Mouse (Mus musculus) MEL (cell line): ENCODE data around the gene A530084C06Rik. TPM values are rescaled to one million over a fixed set of nuclear protein-coding genes. Genes with fewer than 3 reads are reported as not detected.

Experiments used
- DNase-seq: peaks from one replicate; pipeline ENCODE4 v3.0.0; 2011; ENCODE audit warnings: low read depth, low spot score
- H3K27ac ChIP-seq: 2 replicates; pipeline ENCODE4 v1.5.1; 2012; ENCODE audit warnings: low read depth, mild to moderate bottlenecking, control low read depth, low read length, moderate library complexity; ENCODE audit not compliant: control insufficient read depth
- H3K27me3 ChIP-seq, 2 experiments: fragments of 150-350 bp in 1 of 2; sonication (generic) in 1 of 2; 2 replicates each; pipeline ENCODE4 v1.6.1; 2012; ENCODE audit warnings: low read length in 2 of 2, mild to moderate bottlenecking in 2 of 2, improper control_type of control experiment in 1 of 2, moderate library complexity in 1 of 2; ENCODE audit not compliant: insufficient read depth in 2 of 2, control insufficient read depth in 1 of 2
- H3K36me3 ChIP-seq, 2 experiments: 2 replicates each; pipeline ENCODE4 v1.6.1; 2012 to 2014; ENCODE audit warnings: low read length in 2 of 2, improper control_type of control experiment in 1 of 2, inconsistent platforms in 1 of 2, mild to moderate bottlenecking in 1 of 2; ENCODE audit not compliant: insufficient read depth in 2 of 2, control insufficient read depth in 1 of 2
- H3K4me1 ChIP-seq, 2 experiments: fragments of 150-350 bp in 1 of 2; sonication (generic) in 1 of 2; 2 replicates each; pipeline ENCODE4 v1.6.1; 2012; ENCODE audit warnings: low read length in 2 of 2, improper control_type of control experiment in 1 of 2, mild to moderate bottlenecking in 1 of 2; ENCODE audit not compliant: insufficient read depth in 2 of 2, control insufficient read depth in 1 of 2
- H3K4me3 ChIP-seq, 2 experiments: fragments of 150-350 bp in 1 of 2; sonication (generic) in 1 of 2; 2 replicates each; pipeline ENCODE4 v1.5.1; 2012; ENCODE audit warnings: low read depth in 2 of 2, low read length in 2 of 2, mild to moderate bottlenecking in 2 of 2, moderate library complexity in 2 of 2, control low read depth in 1 of 2, improper control_type of control experiment in 1 of 2; ENCODE audit not compliant: control insufficient read depth in 1 of 2, insufficient read depth in 1 of 2
- H3K79me2 ChIP-seq: 2 replicates; pipeline ENCODE4 v1.6.1; 2012; ENCODE audit warnings: mild to moderate bottlenecking, low read length, moderate library complexity; ENCODE audit not compliant: control insufficient read depth, poor library complexity, insufficient read depth
- H3K9ac ChIP-seq: 2 replicates; pipeline ENCODE4 v1.6.1; 2012; ENCODE audit warnings: low read depth, mild to moderate bottlenecking, control low read depth, low read length, moderate library complexity; ENCODE audit not compliant: control insufficient read depth, poor library complexity, severe bottlenecking
- H3K9me3 ChIP-seq: fragments of 150-350 bp; sonication (generic); replicated peaks from 2 replicates; pipeline ENCODE4 v1.6.1; 2012; ENCODE audit warnings: mild to moderate bottlenecking, low read length, improper control_type of control experiment, moderate library complexity; ENCODE audit not compliant: insufficient read depth
- BHLHE40 ChIP-seq: IDR thresholded peaks from 2 replicates; pipeline ENCODE4 v1.6.1; 2012; ENCODE audit warnings: low read depth, mild to moderate bottlenecking, inconsistent platforms, low read length, improper control_type of control experiment, borderline replicate concordance
- CHD1 ChIP-seq: IDR thresholded peaks from 2 replicates; pipeline ENCODE4 v1.6.1; 2012; ENCODE audit warnings: low read depth, mild to moderate bottlenecking, inconsistent platforms, low read length, improper control_type of control experiment
- E2F4 ChIP-seq: IDR thresholded peaks from 2 replicates; pipeline ENCODE4 v1.6.1; 2011; ENCODE audit warnings: low read depth, low read length, improper control_type of control experiment, borderline replicate concordance
- EP300 ChIP-seq, 2 experiments: IDR thresholded peaks; 2 replicates each; pipeline ENCODE4 v1.6.1; 2011; ENCODE audit warnings: improper control_type of control experiment in 2 of 2, low read length in 2 of 2, low read depth in 1 of 2, mild to moderate bottlenecking in 1 of 2
- ETS1 ChIP-seq: IDR thresholded peaks from 2 replicates; pipeline ENCODE4 v1.6.1; 2012; ENCODE audit warnings: low read depth, mild to moderate bottlenecking, inconsistent platforms, low read length, improper control_type of control experiment, moderate library complexity
- HCFC1 ChIP-seq: IDR thresholded peaks from 2 replicates; pipeline ENCODE4 v1.6.1; 2012; ENCODE audit warnings: low read depth, mild to moderate bottlenecking, inconsistent platforms, low read length, improper control_type of control experiment, moderate library complexity
- MAX ChIP-seq: IDR thresholded peaks from 2 replicates; pipeline ENCODE4 v1.6.1; 2011; ENCODE audit warnings: low read length, improper control_type of control experiment
- MAZ ChIP-seq: IDR thresholded peaks from 2 replicates; pipeline ENCODE4 v1.6.1; 2012; ENCODE audit warnings: low read depth, mild to moderate bottlenecking, inconsistent platforms, low read length, improper control_type of control experiment
- MEF2A ChIP-seq: IDR thresholded peaks from 2 replicates; pipeline ENCODE4 v1.6.1; 2014; ENCODE audit warnings: low read depth, mild to moderate bottlenecking, inconsistent platforms, low read length, improper control_type of control experiment; ENCODE audit not compliant: poor library complexity, insufficient replicate concordance, severe bottlenecking; ENCODE audit errors: extremely low read depth
- MXI1 ChIP-seq: IDR thresholded peaks from 2 replicates; pipeline ENCODE4 v1.6.1; 2011; ENCODE audit warnings: mild to moderate bottlenecking, low read depth, low read length, improper control_type of control experiment
- MYB ChIP-seq: IDR thresholded peaks from 2 replicates; pipeline ENCODE4 v1.6.1; 2011; ENCODE audit warnings: mild to moderate bottlenecking, low read depth, low read length, improper control_type of control experiment
- MYC ChIP-seq: IDR thresholded peaks from 2 replicates; pipeline ENCODE4 v1.6.1; 2011; ENCODE audit warnings: low read depth, mild to moderate bottlenecking, low read length, improper control_type of control experiment, moderate library complexity
- NELFE ChIP-seq: IDR thresholded peaks from 2 replicates; pipeline ENCODE4 v1.6.1; 2011; ENCODE audit warnings: low read depth, low read length, improper control_type of control experiment
- NRF1 ChIP-seq: IDR thresholded peaks from 2 replicates; pipeline ENCODE4 v1.6.1; 2014; ENCODE audit warnings: low read depth, mild to moderate bottlenecking, inconsistent platforms, low read length, improper control_type of control experiment, moderate library complexity; ENCODE audit not compliant: poor library complexity, insufficient read depth, severe bottlenecking
- POLR2AphosphoS2 ChIP-seq: IDR thresholded peaks from 2 replicates; pipeline ENCODE4 v1.6.1; 2011; ENCODE audit warnings: low read length, improper control_type of control experiment
- RAD21 ChIP-seq: IDR thresholded peaks from 2 replicates; pipeline ENCODE4 v1.6.1; 2011; ENCODE audit warnings: mild to moderate bottlenecking, low read depth, low read length, improper control_type of control experiment
- TBP ChIP-seq: IDR thresholded peaks from 2 replicates; pipeline ENCODE4 v1.8.0; 2011; ENCODE audit warnings: low read depth, low read length, improper control_type of control experiment
- TCF12 ChIP-seq: IDR thresholded peaks from 2 replicates; pipeline ENCODE4 v1.6.1; 2014; ENCODE audit warnings: low read depth, mild to moderate bottlenecking, inconsistent platforms, low read length, improper control_type of control experiment, moderate library complexity
- UBTF ChIP-seq: IDR thresholded peaks from 2 replicates; pipeline ENCODE4 v1.6.1; 2012; ENCODE audit warnings: low read depth, mild to moderate bottlenecking, inconsistent platforms, low read length, improper control_type of control experiment, moderate library complexity, borderline replicate concordance; ENCODE audit not compliant: insufficient read depth
- ZNF384 ChIP-seq: IDR thresholded peaks from 2 replicates; pipeline ENCODE4 v1.6.1; 2012; ENCODE audit warnings: low read depth, mild to moderate bottlenecking, inconsistent platforms, low read length, improper control_type of control experiment
- polyA plus RNA-seq, 2 experiments: library from polyadenylated mRNA; stranded (reverse) in 1 of 2; unstranded in 1 of 2; fragments of >175 nt in 1 of 2; fragments of >200 nt in 1 of 2; gene quantifications; 2 replicates each; pipeline versions ENCODE4 v1.2.1 to v1.2.4; 2012; ENCODE audit warnings: low replicate concordance in 2 of 2, low read depth in 1 of 2; ENCODE audit not compliant: insufficient read length in 2 of 2, insufficient read depth in 1 of 2, missing spikeins in 1 of 2
- total RNA-seq: library from RNA; depleted of rRNA; stranded (reverse); fragments of 300-350 nt; gene quantifications from 2 replicates; pipeline ENCODE4 v1.2.3, GENCODE M21; 2012

The A530084C06Rik gene
- total and polyA plus RNA-seq, 3 experiments, result not detected

DNA sequence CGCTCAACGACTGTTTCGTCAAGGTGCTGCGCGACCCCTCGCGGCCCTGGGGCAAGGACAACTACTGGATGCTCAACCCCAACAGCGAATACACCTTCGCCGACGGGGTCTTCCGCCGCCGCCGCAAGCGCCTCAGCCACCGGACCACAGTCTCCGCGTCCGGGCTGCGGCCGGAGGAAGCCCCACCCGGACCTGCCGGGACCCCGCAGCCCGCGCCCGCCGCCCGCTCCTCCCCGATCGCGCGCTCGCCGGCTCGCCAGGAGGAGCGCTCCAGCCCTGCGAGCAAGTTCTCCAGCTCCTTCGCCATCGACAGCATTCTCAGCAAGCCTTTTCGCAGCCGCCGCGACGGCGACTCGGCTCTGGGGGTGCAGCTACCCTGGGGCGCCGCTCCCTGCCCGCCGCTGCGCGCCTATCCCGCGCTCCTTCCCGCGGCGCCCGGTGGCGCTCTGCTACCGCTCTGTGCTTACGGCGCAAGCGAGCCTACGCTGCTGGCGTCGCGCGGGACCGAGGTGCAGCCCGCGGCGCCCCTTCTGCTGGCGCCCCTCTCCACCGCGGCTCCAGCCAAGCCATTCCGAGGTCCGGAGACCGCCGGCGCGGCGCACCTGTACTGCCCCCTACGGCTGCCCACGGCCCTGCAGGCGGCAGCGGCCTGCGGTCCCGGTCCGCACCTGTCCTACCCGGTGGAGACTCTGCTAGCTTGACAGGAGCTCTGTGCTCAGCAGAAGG is 449 bp upstream of the A530084C06Rik start:
- Histone ChIP-seq H3K79me2 (no peaks in the 10 kb centered on the region), H3K4me3 (no peak overlapping the region), H3K9me3 (no peaks in the 10 kb centered on the region), H3K36me3 (no peaks in the 10 kb centered on the region), H3K27me3 (no peaks in the 10 kb centered on the region), H3K9ac (no peak overlapping the region), H3K4me1 (no peaks in the 10 kb centered on the region), H3K27ac (no peak overlapping the region)
- no peak for DNase-seq
- TF ChIP-seq TCF12, result no peak
- TF ChIP-seq MYB, result no peak
- no peak for TF ChIP-seq NRF1
- TF ChIP-seq MAZ, result no peak
- no peak for TF ChIP-seq ZNF384
- TF ChIP-seq MXI1, result no peak
- TF ChIP-seq HCFC1, result no peak
- TF ChIP-seq MAX, result no peak
- TF ChIP-seq UBTF, result no peak
- TF ChIP-seq MYC, result no peak
- TF ChIP-seq MEF2A, result no peak
- no peak for TF ChIP-seq ETS1
- TF ChIP-seq NELFE, result no peak
- no peak for TF ChIP-seq RAD21
- no peak for TF ChIP-seq E2F4
- no peak for TF ChIP-seq CHD1
- no peak for TF ChIP-seq BHLHE40
- TF ChIP-seq POLR2AphosphoS2, result no peak
- TF ChIP-seq EP300 (IDR thresholded peaks at IDR 0.05; ENCODE audit: low read depth in 1 of 2, low read length in 2 of 2), result no peak
- TF ChIP-seq TBP, result no peak
